In genomic region chr11:105352954-105353890, GRCm38 (mm10) we compare ENCODE assay signal across 9 mouse cellular contexts.
DNase-seq lines count a peak whose midpoint lies in the region; ATAC-seq and TF ChIP-seq lines count a peak whose summit lies in the region.
"Had no signal": no experiment of that assay in that cellular context is flagged by ENCODE, and none has a peak within 500 bp of the region (broad histone marks: within the 10 kb centered on the region; RNA-seq: fewer than 3 reads in every experiment).

No protein-coding gene starts in this region.

- peak; percentile 91 for DNase-seq in kidney, adult 11 months
- DNase-seq in cerebellum, adult 2 months, result peak; percentile 99 to 100
- DNase-seq in heart, adult 18-20 months, result peak; percentile 92 to 93
- peak; percentile 59 for DNase-seq in ovary, postnatal 10 days (ENCODE audit: low spot score)
- DNase-seq in layer of hippocampus, adult 18-20 months (ENCODE audit: low spot score in 2 of 2), result no peak
- no peak for DNase-seq in left cerebral cortex, adult 11 months (ENCODE audit: low spot score)

- H3K27me3 ChIP-seq in kidney, embryonic 14.5 days (ENCODE audit: control insufficient read depth, insufficient read depth, low read length), result no peaks in the 10 kb centered on the region
- H3K27me3 ChIP-seq in cerebellum, adult 2 months (ENCODE audit: control insufficient read depth, insufficient read depth, low read length), result no peaks in the 10 kb centered on the region
- no peaks in the 10 kb centered on the region for H3K27me3 ChIP-seq in kidney, embryonic 15.5 days
- H3K27me3 ChIP-seq: CH12.LX had no signal

- H3K4me1 ChIP-seq in kidney, embryonic 14.5 days (ENCODE audit: control insufficient read depth, insufficient read depth, low read length), result peaks cover 19% of the 10 kb centered on the region
- peaks cover 19% of the 10 kb centered on the region for H3K4me1 ChIP-seq in cerebellum, adult 2 months (ENCODE audit: control insufficient read depth, insufficient read depth, low read length)
- peaks cover 32% of the 10 kb centered on the region for H3K4me1 ChIP-seq in kidney, embryonic 15.5 days

- no peaks in the 10 kb centered on the region for H3K9me3 ChIP-seq in kidney, embryonic 14.5 days (ENCODE audit: control insufficient read depth, low read length)
- no peaks in the 10 kb centered on the region for H3K9me3 ChIP-seq in kidney, embryonic 15.5 days (replicated peaks)

- H3K4me3 ChIP-seq in kidney, embryonic 14.5 days (ENCODE audit: low read length), result no peak overlapping the region
- no peak overlapping the region for H3K4me3 ChIP-seq in cerebellum, adult 2 months (replicated peaks; ENCODE audit: insufficient read depth, low read depth, low read length)
- no peak overlapping the region for H3K4me3 ChIP-seq in kidney, embryonic 15.5 days (replicated peaks)

- no peak for TF ChIP-seq CTCF in cerebellum, adult 2 months (IDR thresholded peaks at IDR 0.05; ENCODE audit: borderline replicate concordance, insufficient read depth, low read depth, low read length)

- no peak overlapping the region for H3K9ac ChIP-seq in kidney, embryonic 14.5 days (ENCODE audit: low read depth, low read length)
- no peak overlapping the region for H3K9ac ChIP-seq in kidney, embryonic 15.5 days

- H3K36me3 ChIP-seq in kidney, embryonic 14.5 days (ENCODE audit: control insufficient read depth, insufficient read depth, low read length), result peaks cover 15% of the 10 kb centered on the region; the same call in 1 of the 2 replicates
- peaks cover 19% of the 10 kb centered on the region for H3K36me3 ChIP-seq in kidney, embryonic 15.5 days

- H3K4me2 ChIP-seq in kidney, embryonic 14.5 days (replicated peaks; ENCODE audit: low read depth, low read length), result no peak overlapping the region
- H3K4me2 ChIP-seq in kidney, embryonic 15.5 days, result no peak overlapping the region

- ATAC-seq in kidney, embryonic 14.5 days (ENCODE audit: low FRiP score, low TSS enrichment), result no peak
- no peak for ATAC-seq in kidney, embryonic 15.5 days (replicated peaks; ENCODE audit: low FRiP score)

- no peak for TF ChIP-seq POLR2A in cerebellum, adult 2 months (IDR thresholded peaks at IDR 0.05; ENCODE audit: borderline replicate concordance, insufficient read depth, low read length)

- H3K27ac ChIP-seq in kidney, embryonic 14.5 days (ENCODE audit: low read depth, low read length), result no peak overlapping the region
- no peak overlapping the region for H3K27ac ChIP-seq in cerebellum, adult 2 months (ENCODE audit: insufficient read depth, low read length)
- peak overlapping the region; percentile 60 for H3K27ac ChIP-seq in kidney, embryonic 15.5 days

- 53% methylated on average over 9 of the region's 9 CpGs for WGBS in kidney, embryonic 14.5 days
- WGBS in cerebellum, adult 2 months, result 5% methylated on average over 9 of the region's 9 CpGs
- 49% methylated on average over 9 of the region's 9 CpGs for WGBS in kidney, embryonic 15.5 days

Comparison
In these comparisons a context has a peak if more than half of its experiments do, and no peak if none do; other contexts are left out.
1. DNase-seq: peak in kidney, adult 11 months (single experiment), cerebellum, adult 2 months (2 of 2), heart, adult 18-20 months (2 of 2) and ovary, postnatal 10 days (single experiment); none in layer of hippocampus, adult 18-20 months (0 of 2) and left cerebral cortex, adult 11 months (single experiment).